Mouse (Mus musculus) hindbrain, embryonic 11.5 days (tissue): ENCODE data around the gene Cyp2w1. TPM values are rescaled to one million over a fixed set of nuclear protein-coding genes. Genes with fewer than 3 reads are reported as not detected.

ENCODE experiments used
- ATAC-seq: fragments of 200-750 bp; cut with Nextera tagmentation; 2 replicates; pipeline ENCODE4 v1.8.0; 2017; ENCODE audit warnings: mild to moderate bottlenecking, moderate TSS enrichment, moderate library complexity; ENCODE audit not compliant: low FRiP score
- DNase-seq: peaks from one replicate; pipeline ENCODE4 v3.0.0-alpha.2; 2015; ENCODE audit warnings: low spot score
- H3K27ac ChIP-seq: fragments of 300-500 bp; sonication (generic); 2 replicates; pipeline ENCODE4 v1.5.1; 2014; ENCODE audit warnings: mild to moderate bottlenecking, low read depth, low read length
- H3K27me3 ChIP-seq: fragments of 300-500 bp; sonication (generic); 2 replicates; pipeline ENCODE4 v1.6.1; 2014; ENCODE audit warnings: mild to moderate bottlenecking, low read length, moderate library complexity, mixed read lengths; ENCODE audit not compliant: control insufficient read depth, insufficient read depth
- H3K36me3 ChIP-seq: fragments of 300-500 bp; sonication (generic); 2 replicates; pipeline ENCODE4 v1.6.1; 2014; ENCODE audit warnings: mild to moderate bottlenecking, low read length, moderate library complexity, mixed read lengths; ENCODE audit not compliant: control insufficient read depth, insufficient read depth
- H3K4me1 ChIP-seq: fragments of 300-500 bp; sonication (generic); replicated peaks from 2 replicates; pipeline ENCODE4 v1.6.1; 2014; ENCODE audit warnings: low read length, mixed read lengths; ENCODE audit not compliant: control insufficient read depth, insufficient read depth
- H3K4me2 ChIP-seq: fragments of 300-500 bp; sonication (generic); replicated peaks from 2 replicates; pipeline ENCODE4 v1.6.1; 2014; ENCODE audit warnings: mild to moderate bottlenecking, low read depth, low read length
- H3K4me3 ChIP-seq: fragments of 300-500 bp; sonication (generic); 2 replicates; pipeline ENCODE4 v1.5.1; 2014; ENCODE audit warnings: low read depth, low read length
- H3K9ac ChIP-seq: fragments of 300-500 bp; sonication (generic); 2 replicates; pipeline ENCODE4 v1.6.1; 2014; ENCODE audit warnings: low read depth, low read length
- H3K9me3 ChIP-seq: fragments of 300-500 bp; sonication (generic); 2 replicates; pipeline ENCODE4 v1.6.1; 2016; ENCODE audit warnings: low read length; ENCODE audit not compliant: control insufficient read depth
- WGBS: fragments of 180-500 bp; shearing (Covaris S2); extraction: QIAGEN DNeasy Blood & Tissue Kit; methylation state at CpG from one replicate; pipeline ENCODE4 v1.1.7; 2014; 5-methylcytosine and 5-hydroxymethylcytosine counted together
- polyA plus RNA-seq: library from polyadenylated mRNA; unstranded; fragments of >200 nt; fragmentation: Nextera tagmentation; extraction: Ambion mirVana; gene quantifications from 2 replicates; pipeline ENCODE4 v1.2.1, GENCODE M21; 2014

Gene Cyp2w1
- polyA plus RNA-seq, 1 experiment from 2014 or later: not detected

GRCm38 (mm10) chr5:139351628-139352027 lies 789 bp upstream of the Cyp2w1 start:
- no peaks in the 10 kb centered on the region for H3K4me1 ChIP-seq
- no peak overlapping the region for H3K4me3 ChIP-seq
- no peak overlapping the region for H3K27ac ChIP-seq
- H3K27me3 ChIP-seq: no peaks in the 10 kb centered on the region
- no peak overlapping the region for H3K4me2 ChIP-seq
- ATAC-seq (no peak), DNase-seq (no peak)
- WGBS: 38% methylated on average over 8 of the region's 8 CpGs
- H3K36me3 ChIP-seq: no peaks in the 10 kb centered on the region
- H3K9me3 ChIP-seq: no peaks in the 10 kb centered on the region
- no peak overlapping the region for H3K9ac ChIP-seq

- peak; percentile 50 for DNase-seq
- Histone ChIP-seq H3K9me3 (no peaks in the 10 kb centered on the region), H3K36me3 (no peaks in the 10 kb centered on the region), H3K4me2 (no peak overlapping the region), H3K4me1 (no peaks in the 10 kb centered on the region), H3K4me3 (no peak overlapping the region), H3K27me3 (no peaks in the 10 kb centered on the region), H3K27ac (no peak overlapping the region), H3K9ac (no peak overlapping the region)
- 67% methylated on average over 10 of the region's 10 CpGs for WGBS
- ATAC-seq: no peak
These were observed 1.1 kb downstream of the Cyp2w1 start for GRCm38 (mm10) chr5:139353496-139353895.

GRCm38 (mm10) chr5:139353946-139354345 lies 1.5 kb downstream of the Cyp2w1 start:
- no peak overlapping the region for H3K27ac ChIP-seq
- no peaks in the 10 kb centered on the region for H3K27me3 ChIP-seq
- H3K4me3 ChIP-seq: no peak overlapping the region
- no peaks in the 10 kb centered on the region for H3K36me3 ChIP-seq
- H3K4me2 ChIP-seq: no peak overlapping the region
- H3K4me1 ChIP-seq: no peaks in the 10 kb centered on the region
- no peak for ATAC-seq
- no peak overlapping the region for H3K9ac ChIP-seq
- WGBS: 81% methylated on average over 11 of the region's 11 CpGs
- no peaks in the 10 kb centered on the region for H3K9me3 ChIP-seq
- DNase-seq: no peak

GRCm38 (mm10) chr5:139355235-139355772 lies 2.9 kb downstream of the Cyp2w1 start:
- no peak overlapping the region for H3K4me2 ChIP-seq
- no peaks in the 10 kb centered on the region for H3K9me3 ChIP-seq
- 37% methylated on average over 19 of the region's 19 CpGs for WGBS
- DNase-seq (peak; percentile 84), ATAC-seq (no peak)
- H3K4me1 ChIP-seq: no peaks in the 10 kb centered on the region
- H3K27me3 ChIP-seq: no peaks in the 10 kb centered on the region
- no peak overlapping the region for H3K9ac ChIP-seq
- no peaks in the 10 kb centered on the region for H3K36me3 ChIP-seq
- H3K27ac ChIP-seq: no peak overlapping the region
- no peak overlapping the region for H3K4me3 ChIP-seq

GRCm38 (mm10) chr5:139358653-139359052 lies 6.2 kb downstream of the Cyp2w1 start:
- Histone ChIP-seq H3K4me3 (no peak overlapping the region), H3K27ac (no peak overlapping the region), H3K9me3 (no peaks in the 10 kb centered on the region), H3K4me2 (no peak overlapping the region), H3K9ac (no peak overlapping the region), H3K27me3 (no peaks in the 10 kb centered on the region), H3K4me1 (no peaks in the 10 kb centered on the region), H3K36me3 (no peaks in the 10 kb centered on the region)
- ATAC-seq: no peak
- DNase-seq: peak; percentile 41
- 74% methylated on average over 2 of the region's 2 CpGs for WGBS

- Histone ChIP-seq H3K27ac (no peak overlapping the region), H3K4me1 (no peaks in the 10 kb centered on the region), H3K4me3 (no peak overlapping the region), H3K4me2 (no peak overlapping the region), H3K9ac (no peak overlapping the region), H3K36me3 (no peaks in the 10 kb centered on the region), H3K9me3 (no peaks in the 10 kb centered on the region), H3K27me3 (no peaks in the 10 kb centered on the region; the same call in 1 of the 2 replicates)
- DNase-seq (no peak), ATAC-seq (no peak)
- whole genome bisulfite sequencing: 94% methylated on average over 5 of the region's 5 CpGs
These were observed 6.8 kb downstream of the Cyp2w1 start for GRCm38 (mm10) chr5:139359244-139359643.

- H3K27me3 ChIP-seq: no peaks in the 10 kb centered on the region; the same call in 1 of the 2 replicates
- H3K4me3 ChIP-seq: no peak overlapping the region
- no peak overlapping the region for H3K9ac ChIP-seq
- no peak overlapping the region for H3K27ac ChIP-seq
- H3K36me3 ChIP-seq: no peaks in the 10 kb centered on the region
- H3K4me2 ChIP-seq: no peak overlapping the region
- 73% methylated on average over 7 of the region's 7 CpGs for WGBS
- no peaks in the 10 kb centered on the region for H3K9me3 ChIP-seq
- peak; percentile 46; the same call in 1 of the 2 replicates for ATAC-seq
- no peaks in the 10 kb centered on the region for H3K4me1 ChIP-seq
- DNase-seq: no peak
These were observed 11.4 kb downstream of the Cyp2w1 start for GRCm38 (mm10) chr5:139363858-139364257.

- Histone ChIP-seq H3K4me1 (no peaks in the 10 kb centered on the region), H3K4me2 (no peak overlapping the region), H3K4me3 (no peak overlapping the region), H3K27ac (no peak overlapping the region), H3K9me3 (no peaks in the 10 kb centered on the region), H3K9ac (no peak overlapping the region), H3K36me3 (no peaks in the 10 kb centered on the region), H3K27me3 (no peaks in the 10 kb centered on the region; the same call in 1 of the 2 replicates)
- 37% methylated on average over 12 of the region's 12 CpGs for WGBS
- ATAC-seq (peak; percentile 57), DNase-seq (peak; percentile 93)
These were observed 12.0 kb downstream of the Cyp2w1 start for GRCm38 (mm10) chr5:139364260-139364910.
